Mouse (Mus musculus) MEL (cell line): Measurements from ENCODE around the gene Olfr1278. TPM values are rescaled to one million over a fixed set of nuclear protein-coding genes. Genes with fewer than 3 reads are reported as not detected.

Source experiments
- DNase-seq: peaks from one replicate; pipeline ENCODE4 v3.0.0; 2011; ENCODE audit warnings: low read depth, low spot score
- H3K27ac ChIP-seq: 2 replicates; pipeline ENCODE4 v1.5.1; 2012; ENCODE audit warnings: low read depth, mild to moderate bottlenecking, control low read depth, low read length, moderate library complexity; ENCODE audit not compliant: control insufficient read depth
- H3K27me3 ChIP-seq, 2 experiments: fragments of 150-350 bp in 1 of 2; sonication (generic) in 1 of 2; 2 replicates each; pipeline ENCODE4 v1.6.1; 2012; ENCODE audit warnings: low read length in 2 of 2, mild to moderate bottlenecking in 2 of 2, improper control_type of control experiment in 1 of 2, moderate library complexity in 1 of 2; ENCODE audit not compliant: insufficient read depth in 2 of 2, control insufficient read depth in 1 of 2
- H3K36me3 ChIP-seq, 2 experiments: 2 replicates each; pipeline ENCODE4 v1.6.1; 2012 to 2014; ENCODE audit warnings: low read length in 2 of 2, improper control_type of control experiment in 1 of 2, inconsistent platforms in 1 of 2, mild to moderate bottlenecking in 1 of 2; ENCODE audit not compliant: insufficient read depth in 2 of 2, control insufficient read depth in 1 of 2
- H3K4me1 ChIP-seq, 2 experiments: fragments of 150-350 bp in 1 of 2; sonication (generic) in 1 of 2; 2 replicates each; pipeline ENCODE4 v1.6.1; 2012; ENCODE audit warnings: low read length in 2 of 2, improper control_type of control experiment in 1 of 2, mild to moderate bottlenecking in 1 of 2; ENCODE audit not compliant: insufficient read depth in 2 of 2, control insufficient read depth in 1 of 2
- H3K4me3 ChIP-seq, 2 experiments: fragments of 150-350 bp in 1 of 2; sonication (generic) in 1 of 2; 2 replicates each; pipeline ENCODE4 v1.5.1; 2012; ENCODE audit warnings: low read depth in 2 of 2, low read length in 2 of 2, mild to moderate bottlenecking in 2 of 2, moderate library complexity in 2 of 2, control low read depth in 1 of 2, improper control_type of control experiment in 1 of 2; ENCODE audit not compliant: control insufficient read depth in 1 of 2, insufficient read depth in 1 of 2
- H3K79me2 ChIP-seq: 2 replicates; pipeline ENCODE4 v1.6.1; 2012; ENCODE audit warnings: mild to moderate bottlenecking, low read length, moderate library complexity; ENCODE audit not compliant: control insufficient read depth, poor library complexity, insufficient read depth
- H3K9ac ChIP-seq: 2 replicates; pipeline ENCODE4 v1.6.1; 2012; ENCODE audit warnings: low read depth, mild to moderate bottlenecking, control low read depth, low read length, moderate library complexity; ENCODE audit not compliant: control insufficient read depth, poor library complexity, severe bottlenecking
- H3K9me3 ChIP-seq: fragments of 150-350 bp; sonication (generic); replicated peaks from 2 replicates; pipeline ENCODE4 v1.6.1; 2012; ENCODE audit warnings: mild to moderate bottlenecking, low read length, improper control_type of control experiment, moderate library complexity; ENCODE audit not compliant: insufficient read depth
- BHLHE40 ChIP-seq: IDR thresholded peaks from 2 replicates; pipeline ENCODE4 v1.6.1; 2012; ENCODE audit warnings: low read depth, mild to moderate bottlenecking, inconsistent platforms, low read length, improper control_type of control experiment, borderline replicate concordance
- CHD2 ChIP-seq: IDR thresholded peaks from 2 replicates; pipeline ENCODE4 v1.6.1; 2011; ENCODE audit warnings: low read length, improper control_type of control experiment
- CTCF ChIP-seq, 3 experiments: IDR thresholded peaks in 2 of 3; conservative IDR thresholded peaks in 1 of 3; 2 replicates each; pipeline ENCODE4 v1.5.1; 2011 to 2012; ENCODE audit warnings: low read length in 3 of 3, low read depth in 2 of 3, mild to moderate bottlenecking in 2 of 3, improper control_type of control experiment in 1 of 3, inconsistent platforms in 1 of 3, mixed read lengths in 1 of 3, moderate library complexity in 1 of 3; ENCODE audit not compliant: control insufficient read depth in 1 of 3, insufficient read depth in 1 of 3, poor library complexity in 1 of 3, severe bottlenecking in 1 of 3
- E2F4 ChIP-seq: IDR thresholded peaks from 2 replicates; pipeline ENCODE4 v1.6.1; 2011; ENCODE audit warnings: low read depth, low read length, improper control_type of control experiment, borderline replicate concordance
- ELF1 ChIP-seq: IDR thresholded peaks from 2 replicates; pipeline ENCODE4 v1.6.1; 2014; ENCODE audit warnings: low read depth, mild to moderate bottlenecking, inconsistent platforms, low read length, improper control_type of control experiment, moderate library complexity
- EP300 ChIP-seq, 2 experiments: IDR thresholded peaks; 2 replicates each; pipeline ENCODE4 v1.6.1; 2011; ENCODE audit warnings: improper control_type of control experiment in 2 of 2, low read length in 2 of 2, low read depth in 1 of 2, mild to moderate bottlenecking in 1 of 2
- ETS1 ChIP-seq: IDR thresholded peaks from 2 replicates; pipeline ENCODE4 v1.6.1; 2012; ENCODE audit warnings: low read depth, mild to moderate bottlenecking, inconsistent platforms, low read length, improper control_type of control experiment, moderate library complexity
- GATA1 ChIP-seq: IDR thresholded peaks from 2 replicates; pipeline ENCODE4 v1.6.1; 2011; ENCODE audit warnings: low read depth, low read length, improper control_type of control experiment
- HCFC1 ChIP-seq: IDR thresholded peaks from 2 replicates; pipeline ENCODE4 v1.6.1; 2012; ENCODE audit warnings: low read depth, mild to moderate bottlenecking, inconsistent platforms, low read length, improper control_type of control experiment, moderate library complexity
- MAFK ChIP-seq: IDR thresholded peaks from 2 replicates; pipeline ENCODE4 v1.6.1; 2011; ENCODE audit warnings: low read depth, mild to moderate bottlenecking, low read length, improper control_type of control experiment, borderline replicate concordance
- MAZ ChIP-seq: IDR thresholded peaks from 2 replicates; pipeline ENCODE4 v1.6.1; 2012; ENCODE audit warnings: low read depth, mild to moderate bottlenecking, inconsistent platforms, low read length, improper control_type of control experiment
- MYB ChIP-seq: IDR thresholded peaks from 2 replicates; pipeline ENCODE4 v1.6.1; 2011; ENCODE audit warnings: mild to moderate bottlenecking, low read depth, low read length, improper control_type of control experiment
- MYC ChIP-seq: IDR thresholded peaks from 2 replicates; pipeline ENCODE4 v1.6.1; 2011; ENCODE audit warnings: low read depth, mild to moderate bottlenecking, low read length, improper control_type of control experiment, moderate library complexity
- NELFE ChIP-seq: IDR thresholded peaks from 2 replicates; pipeline ENCODE4 v1.6.1; 2011; ENCODE audit warnings: low read depth, low read length, improper control_type of control experiment
- RCOR1 ChIP-seq: IDR thresholded peaks from 2 replicates; pipeline ENCODE4 v1.6.1; 2012; ENCODE audit warnings: low read depth, mild to moderate bottlenecking, inconsistent platforms, low read length, improper control_type of control experiment
- SIN3A ChIP-seq: IDR thresholded peaks from 2 replicates; pipeline ENCODE4 v1.6.1; 2012; ENCODE audit warnings: low read length, improper control_type of control experiment, inconsistent platforms
- SMC3 ChIP-seq: IDR thresholded peaks from 2 replicates; pipeline ENCODE4 v1.6.1; 2011; ENCODE audit warnings: low read depth, low read length, improper control_type of control experiment
- TAL1 ChIP-seq: IDR thresholded peaks from 2 replicates; pipeline ENCODE4 v1.6.1; 2012; ENCODE audit warnings: mild to moderate bottlenecking, inconsistent platforms, low read length, moderate library complexity, mixed read lengths
- TBP ChIP-seq: IDR thresholded peaks from 2 replicates; pipeline ENCODE4 v1.8.0; 2011; ENCODE audit warnings: low read depth, low read length, improper control_type of control experiment
- UBTF ChIP-seq: IDR thresholded peaks from 2 replicates; pipeline ENCODE4 v1.6.1; 2012; ENCODE audit warnings: low read depth, mild to moderate bottlenecking, inconsistent platforms, low read length, improper control_type of control experiment, moderate library complexity, borderline replicate concordance; ENCODE audit not compliant: insufficient read depth
- USF1 ChIP-seq: IDR thresholded peaks from 2 replicates; pipeline ENCODE4 v1.6.1; 2014; ENCODE audit warnings: low read depth, mild to moderate bottlenecking, inconsistent platforms, low read length, improper control_type of control experiment, moderate library complexity
- ZC3H11A ChIP-seq: IDR thresholded peaks from 2 replicates; pipeline ENCODE4 v1.6.1; 2012; ENCODE audit warnings: low read depth, mild to moderate bottlenecking, inconsistent platforms, low read length, improper control_type of control experiment
- ZKSCAN1 ChIP-seq: IDR thresholded peaks from 2 replicates; pipeline ENCODE4 v1.6.1; 2012; ENCODE audit warnings: low read depth, mild to moderate bottlenecking, inconsistent platforms, low read length, improper control_type of control experiment, moderate library complexity
- ZMIZ1 ChIP-seq: IDR thresholded peaks from 2 replicates; pipeline ENCODE4 v1.6.1; 2012; ENCODE audit warnings: low read depth, mild to moderate bottlenecking, inconsistent platforms, low read length, improper control_type of control experiment, moderate library complexity
- ZNF384 ChIP-seq: IDR thresholded peaks from 2 replicates; pipeline ENCODE4 v1.6.1; 2012; ENCODE audit warnings: low read depth, mild to moderate bottlenecking, inconsistent platforms, low read length, improper control_type of control experiment
- polyA plus RNA-seq, 2 experiments: library from polyadenylated mRNA; stranded (reverse) in 1 of 2; unstranded in 1 of 2; fragments of >175 nt in 1 of 2; fragments of >200 nt in 1 of 2; gene quantifications; 2 replicates each; pipeline versions ENCODE4 v1.2.1 to v1.2.4; 2012; ENCODE audit warnings: low replicate concordance in 2 of 2, low read depth in 1 of 2; ENCODE audit not compliant: insufficient read length in 2 of 2, insufficient read depth in 1 of 2, missing spikeins in 1 of 2
- total RNA-seq: library from RNA; depleted of rRNA; stranded (reverse); fragments of 300-350 nt; gene quantifications from 2 replicates; pipeline ENCODE4 v1.2.3, GENCODE M21; 2012

The Olfr1278 gene
- total and polyA plus RNA-seq, 3 experiments: not detected

- no peak for DNase-seq
- Histone ChIP-seq H3K79me2 (no peaks in the 10 kb centered on the region), H3K4me3 (no peak within 1 kb of the TSS), H3K27ac (no peak within 1 kb of the TSS), H3K27me3 (no peaks in the 10 kb centered on the region), H3K4me1 (no peaks in the 10 kb centered on the region), H3K9ac (no peak within 1 kb of the TSS), H3K36me3 (no peaks in the 10 kb centered on the region), H3K9me3 (no peaks in the 10 kb centered on the region)
- TF ChIP-seq GATA1 (no peak), EP300 (IDR thresholded peaks at IDR 0.05; ENCODE audit: low read depth in 1 of 2, low read length in 2 of 2) (no peak), MAFK (no peak), ZMIZ1 (no peak), NELFE (no peak), TAL1 (no peak), CHD2 (no peak), SMC3 (no peak), HCFC1 (no peak), ETS1 (no peak), RCOR1 (no peak), ZNF384 (no peak), USF1 (no peak), E2F4 (no peak)
Measured at GRCm38 (mm10) chr2:111300374-111300773, 10.4 kb downstream of the Olfr1278 start, which contains the start of gene Olfr1279. TSS of gene Olfr1279 (plus strand) at chr2:111300635.

- TF ChIP-seq BHLHE40: no peak
- no peak for TF ChIP-seq CHD2
- no peak for TF ChIP-seq NELFE
- no peak for TF ChIP-seq SMC3
- TF ChIP-seq SIN3A: no peak
- TF ChIP-seq ZKSCAN1: no peak
- TF ChIP-seq ELF1: no peak
- no peak for TF ChIP-seq TBP
- no peak for TF ChIP-seq MYC
- no peak for TF ChIP-seq ZC3H11A
- TF ChIP-seq CTCF (IDR thresholded peaks at IDR 0.05 in 2 of 3, conservative IDR thresholded peaks at IDR 0.05 in 1 of 3; ENCODE audit: control insufficient read depth in 1 of 3, insufficient read depth in 1 of 3, low read depth in 2 of 3, low read length in 3 of 3, poor library complexity in 1 of 3, severe bottlenecking in 1 of 3): no peak
- no peak for TF ChIP-seq MAZ
- TF ChIP-seq EP300 (IDR thresholded peaks at IDR 0.05; ENCODE audit: low read depth in 1 of 2, low read length in 2 of 2): no peak
- no peak for TF ChIP-seq MAFK
- TF ChIP-seq ZNF384: no peak
- no peak for TF ChIP-seq HCFC1
- no peak for TF ChIP-seq UBTF
- no peak for TF ChIP-seq MYB
- Histone ChIP-seq H3K79me2 (no peaks in the 10 kb centered on the region), H3K27ac (no peak within 1 kb of the TSS), H3K9ac (no peak within 1 kb of the TSS), H3K27me3 (no peaks in the 10 kb centered on the region), H3K9me3 (no peaks in the 10 kb centered on the region), H3K36me3 (no peaks in the 10 kb centered on the region), H3K4me1 (no peaks in the 10 kb centered on the region), H3K4me3 (no peak within 1 kb of the TSS)
- DNase-seq: no peak
Measured at GRCm38 (mm10) chr2:111313717-111314116, 23.8 kb downstream of the Olfr1278 start, which contains the start of gene Olfr1280. TSS of gene Olfr1280 (plus strand) at chr2:111314017.
